Mouse (Mus musculus) B cell, adult 67 days (primary cell): ENCODE measurements around the gene Rpl38. TPM values are rescaled to one million over a fixed set of nuclear protein-coding genes. Genes with fewer than 3 reads are reported as not detected.

ENCODE experiments used
- total RNA-seq, 2 experiments: library from RNA; stranded (reverse); gene quantifications; 4 replicates each; pipeline ENCODE4 v1.2.4; 2023

Rpl38 gene
- total RNA-seq: 1,000 to 10,000 TPM; 2,075 to 2,120 TPM

GRCm38 (mm10) chr11:114668301-114668710 lies at the start of gene Rpl38:
TSS of gene Rpl38 (plus strand) at chr11:114668524.

GRCm38 (mm10) chr11:114675341-114675825 lies 7.1 kb downstream of the Rpl38 start, which contains the start of gene Ttyh2:
TSS of gene Ttyh2 (plus strand) at chr11:114675431.

Other genes starting within 250 kb of the Rpl38 start
- 1 to 10 TPM; 2.4 to 3.2 TPM for gene Ttyh2, start 6.9 kb downstream of the Rpl38 start, total RNA-seq
- not detected for gene Dnaic2, start 58.9 kb downstream of the Rpl38 start, total RNA-seq
- gene Kif19a, start 96.9 kb downstream of the Rpl38 start, total RNA-seq: 1 to 10 TPM; 5.1 to 5.3 TPM
- not detected for gene Btbd17, start 127.4 kb downstream of the Rpl38 start, total RNA-seq
- not detected for gene Gpr142, start 130.4 kb downstream of the Rpl38 start, total RNA-seq
- not detected for gene Gprc5c, start 182.6 kb downstream of the Rpl38 start, total RNA-seq
- gene Cd300a, start 221.5 kb downstream of the Rpl38 start, total RNA-seq: under 1 TPM; 0.30 to 0.78 TPM